Mouse (Mus musculus) thymus, adult 2 months (tissue): Measurements from ENCODE around the gene Spag4.

Experiments
- CTCF ChIP-seq: fragments of 200-500 bp; IDR thresholded peaks from 2 replicates; pipeline ENCODE4 v1.5.1; 2012; ENCODE audit warnings: mild to moderate bottlenecking, control low read depth, low read length, moderate library complexity, borderline replicate concordance; ENCODE audit not compliant: control insufficient read depth, poor library complexity, insufficient read depth; ENCODE audit errors: extremely low read depth
- POLR2A ChIP-seq: fragments of 200-500 bp; IDR thresholded peaks from 2 replicates; pipeline ENCODE4 v1.6.1; 2012; ENCODE audit warnings: mild to moderate bottlenecking, low read length, control low read depth, moderate library complexity; ENCODE audit not compliant: control insufficient read depth, poor library complexity, insufficient read depth; ENCODE audit errors: extremely low read depth

- TF ChIP-seq CTCF (no peak), POLR2A (no peak)
Measured at GRCm38 (mm10) chr2:156080391-156080790, 15.4 kb downstream of the Spag4 start.
